Mouse (Mus musculus): ENCODE data around the gene Il9.
A peak's percentile ranks its signal among the peaks of the same experiment; 100 is the strongest.

Gene Il9

DNA sequence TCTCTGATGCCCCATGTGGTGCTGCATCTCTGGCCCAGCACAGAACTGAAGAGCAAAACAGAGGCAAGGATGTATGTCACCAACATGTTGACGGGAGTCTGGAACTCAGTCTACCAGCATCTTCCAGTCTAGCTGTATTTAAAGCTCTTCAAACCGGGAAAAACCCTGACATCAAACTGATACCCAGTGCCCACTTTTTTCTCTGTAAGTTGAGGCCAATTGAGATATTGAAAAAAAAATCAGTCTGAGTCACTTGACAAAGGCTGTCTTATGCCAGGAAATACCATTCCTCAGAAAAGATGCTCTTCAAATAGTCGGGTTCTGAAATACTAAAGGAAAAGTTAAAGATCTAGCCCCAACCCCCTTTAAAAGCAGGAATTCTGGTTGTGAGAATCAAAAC, at the start of gene Il9:
Il9 (minus strand) TSS at position 101 of the 400 bp plus-strand sequence.
- DNase-seq = no peak

DNA sequence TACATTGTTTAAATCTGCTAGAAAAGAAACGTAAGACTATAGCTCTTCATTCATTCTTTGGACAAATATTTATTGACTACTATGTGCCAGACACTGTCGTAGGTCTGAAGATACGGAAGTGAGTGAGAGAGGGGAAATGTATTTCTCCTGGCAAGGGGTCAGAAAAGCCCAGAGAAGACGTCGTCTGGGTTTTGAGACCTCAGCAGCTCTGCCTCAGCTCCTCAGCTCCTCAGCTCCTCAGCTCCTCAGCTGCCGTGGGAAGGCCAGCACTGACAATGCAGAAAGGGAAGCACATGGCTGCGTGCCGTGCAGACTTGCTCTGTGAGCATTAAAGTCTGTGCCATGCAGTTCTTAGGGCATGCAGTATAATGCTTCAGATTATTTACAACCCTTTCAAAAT, 47.6 kb upstream of the Il9 start:
- DNase-seq = no peak

DNA sequence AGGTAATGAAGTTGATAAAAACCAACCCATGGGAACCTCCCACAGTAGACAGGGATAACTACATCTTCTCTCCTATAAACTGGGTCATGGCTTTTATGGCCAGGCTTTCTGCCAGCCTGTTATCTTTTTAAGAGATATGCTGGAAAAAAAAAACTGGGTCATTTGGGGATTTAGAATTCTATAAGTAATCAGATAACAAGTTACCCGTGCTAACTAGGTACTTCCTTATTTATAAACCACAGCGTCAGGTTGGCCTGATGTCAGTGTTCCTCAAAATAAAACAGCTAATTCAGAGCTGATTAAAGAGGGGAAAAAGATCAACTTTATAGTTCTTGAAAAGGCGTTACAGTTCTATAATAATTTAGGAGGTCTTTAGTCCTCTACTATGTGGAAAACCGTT, 47.0 kb upstream of the Il9 start:
- DNase-seq = no peak

DNA sequence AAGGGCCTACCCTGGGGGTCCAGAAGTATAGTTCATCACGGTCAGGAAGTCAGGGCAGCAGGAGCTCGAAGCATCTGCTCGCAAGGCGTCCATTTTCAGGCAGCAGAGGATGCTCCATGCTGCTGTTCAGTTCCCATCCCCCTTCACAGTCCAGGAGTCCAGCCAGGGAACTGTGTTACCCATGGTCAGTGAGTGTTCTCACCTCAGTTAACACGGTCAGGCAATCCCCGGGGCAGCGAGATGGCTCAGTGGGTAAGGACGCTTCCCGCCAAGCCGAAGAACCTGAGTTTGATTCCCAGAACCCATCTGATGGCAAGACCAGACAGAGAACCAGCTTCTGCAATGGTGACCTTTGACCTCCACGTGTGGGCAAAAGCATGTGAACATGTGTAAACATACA, 46.2 kb upstream of the Il9 start:
- DNase-seq = no peak

DNA sequence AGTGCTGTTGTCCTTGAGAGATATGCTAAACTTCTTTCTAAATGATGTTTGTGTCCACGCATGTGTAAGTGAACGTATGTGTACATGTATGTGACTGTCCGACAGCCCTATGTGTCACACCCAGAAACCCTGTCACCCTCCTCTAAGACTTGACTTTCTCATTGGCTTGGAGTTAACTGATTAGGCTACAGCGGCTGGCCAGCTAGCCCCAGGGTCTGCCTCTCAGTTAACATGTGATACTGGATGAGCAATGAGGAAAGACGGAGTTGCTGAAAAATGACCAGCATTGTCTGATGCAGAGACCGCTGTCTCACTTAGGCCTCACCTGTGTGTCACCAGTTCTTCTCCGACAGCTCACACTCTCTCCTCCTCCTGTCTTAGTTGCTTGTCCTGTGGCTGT, 45.8 kb upstream of the Il9 start:
- DNase-seq = no peak

DNA sequence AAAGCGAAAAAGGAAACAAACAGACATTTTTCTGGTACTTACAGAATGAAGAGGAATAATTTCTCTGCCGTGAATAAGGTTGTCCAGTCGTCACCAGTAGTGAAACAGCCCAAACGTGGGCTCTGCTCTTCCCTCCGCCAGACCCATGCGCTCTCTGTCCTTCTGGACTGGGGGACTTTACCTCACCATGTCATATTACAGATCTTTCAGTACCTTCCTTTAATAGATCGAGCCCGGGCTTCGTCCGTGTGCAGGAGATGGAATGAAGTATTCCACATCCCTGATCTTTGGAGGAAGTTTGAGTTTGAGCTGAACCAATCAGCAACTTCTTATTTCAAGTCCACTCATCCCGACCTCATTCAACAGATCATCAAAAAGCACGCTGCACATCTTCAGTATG, 44.8 kb upstream of the Il9 start:
- DNase-seq = no peak

DNA sequence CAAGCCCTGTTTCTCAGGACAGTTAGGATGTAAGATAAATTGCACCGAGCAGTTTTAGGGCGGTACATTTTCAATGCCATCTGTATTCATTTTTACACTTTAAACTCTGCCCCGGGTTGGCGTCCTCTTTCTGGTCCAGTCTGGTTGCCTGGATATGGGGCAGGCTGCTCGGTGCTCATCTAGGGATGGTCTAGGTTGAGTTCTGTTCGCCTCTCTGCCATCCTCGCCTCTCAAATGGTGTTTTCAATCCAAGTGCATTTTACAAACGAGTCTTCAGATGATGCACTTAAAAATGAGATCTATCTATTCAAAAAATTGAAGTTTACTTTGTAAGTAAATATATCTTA, 40.7 kb upstream of the Il9 start:
- DNase-seq = no peak

DNA sequence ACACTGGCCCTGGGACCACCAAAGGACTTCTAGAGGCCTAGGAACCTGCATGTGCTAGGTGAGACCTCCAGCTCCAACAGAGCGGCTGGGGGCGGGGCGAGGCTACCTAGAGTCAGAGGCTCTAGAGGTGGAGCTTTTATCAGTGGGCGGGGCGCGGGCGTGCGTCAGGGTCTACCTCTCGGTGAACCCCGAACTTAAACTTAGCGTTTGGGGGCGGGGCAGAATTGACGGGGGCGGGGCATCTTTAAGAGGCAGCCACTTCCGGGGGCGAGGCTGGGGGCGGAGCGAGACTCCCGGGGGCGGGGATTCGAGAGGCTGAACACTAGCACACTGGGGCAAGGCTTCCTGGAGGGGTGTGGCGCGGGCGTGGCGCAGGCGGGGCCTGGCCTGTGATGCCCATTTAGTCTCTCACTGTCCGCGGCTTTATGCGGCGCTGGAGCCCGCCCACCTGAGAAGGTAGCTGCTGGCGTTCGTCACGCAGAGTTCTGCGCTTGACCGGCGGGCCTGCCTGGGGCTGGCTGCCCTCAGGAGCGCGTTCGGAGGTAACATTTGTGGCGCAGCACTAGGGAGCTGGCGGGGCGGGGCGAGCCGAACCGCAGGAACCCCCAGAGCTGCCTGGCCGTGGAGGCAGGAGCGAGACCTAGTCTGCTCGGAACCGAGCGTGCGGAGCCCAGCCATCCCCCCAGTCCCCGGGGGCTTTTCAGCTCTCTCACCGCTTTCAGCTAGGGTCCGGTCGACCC, 40.2 kb upstream of the Il9 start, which contains the start of gene Fbxl21:
Fbxl21 (plus strand) TSS at position 392 of the 740 bp plus-strand sequence.
- peak; percentile 83 to 86 for DNase-seq

DNA sequence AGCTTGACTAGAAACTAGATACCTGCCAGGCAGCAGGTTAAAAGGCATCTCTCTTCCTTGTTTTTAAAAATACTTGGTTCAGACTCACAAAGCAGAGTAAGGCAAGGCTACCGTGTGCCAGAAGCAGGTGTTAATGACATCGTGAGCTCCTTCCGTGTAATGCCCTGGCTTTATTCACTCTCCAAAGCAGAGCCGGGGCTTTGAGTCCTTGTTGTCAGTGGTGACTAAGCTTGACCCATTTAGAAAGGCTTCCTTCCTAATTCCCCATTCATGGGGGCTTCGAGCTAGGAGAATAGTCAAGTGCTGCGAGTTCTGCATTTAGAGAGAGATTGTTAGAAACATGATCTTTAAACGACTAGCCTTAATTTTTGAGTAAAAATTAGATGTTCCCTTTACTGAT, 34.8 kb upstream of the Il9 start:
- DNase-seq = no peak

DNA sequence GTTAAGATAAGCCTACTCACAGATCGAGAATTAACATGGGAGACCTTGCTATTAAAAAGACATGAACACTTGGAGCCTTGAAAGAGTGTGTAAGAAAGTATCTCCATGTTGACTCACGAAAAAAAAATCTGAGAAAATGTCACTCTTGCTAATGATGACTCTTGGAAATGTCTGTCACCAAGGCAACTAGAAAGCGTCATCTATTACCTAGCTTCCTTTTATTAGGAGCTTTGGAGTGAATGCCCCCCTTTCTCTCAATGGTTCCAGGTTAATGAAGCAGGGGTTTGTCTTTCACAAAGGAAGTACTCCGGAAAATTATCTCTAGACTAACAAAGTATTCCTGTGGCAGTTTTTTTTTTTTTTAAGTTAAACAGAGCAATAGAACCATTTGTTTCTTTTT, 34.3 kb upstream of the Il9 start:
- no peak for DNase-seq

DNA sequence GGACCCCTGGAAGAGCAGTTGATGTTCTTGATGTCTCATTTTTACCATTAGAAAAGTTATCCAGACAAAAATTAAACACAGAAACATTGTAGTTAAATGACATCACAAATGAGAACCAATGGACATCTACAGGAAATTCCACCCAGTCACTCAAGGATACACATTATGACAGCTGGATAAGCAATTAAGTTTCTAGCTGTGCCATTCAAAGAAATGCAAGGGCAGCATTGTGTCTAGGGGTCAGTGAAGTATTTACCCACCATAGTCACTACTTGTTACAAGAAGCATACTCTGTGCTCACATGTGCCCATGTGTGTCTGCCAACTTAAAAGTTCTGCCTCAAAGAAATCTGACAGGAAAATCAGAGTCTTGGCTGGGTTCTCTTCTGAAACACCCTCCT, 31.5 kb upstream of the Il9 start:
- DNase-seq = no peak

DNA sequence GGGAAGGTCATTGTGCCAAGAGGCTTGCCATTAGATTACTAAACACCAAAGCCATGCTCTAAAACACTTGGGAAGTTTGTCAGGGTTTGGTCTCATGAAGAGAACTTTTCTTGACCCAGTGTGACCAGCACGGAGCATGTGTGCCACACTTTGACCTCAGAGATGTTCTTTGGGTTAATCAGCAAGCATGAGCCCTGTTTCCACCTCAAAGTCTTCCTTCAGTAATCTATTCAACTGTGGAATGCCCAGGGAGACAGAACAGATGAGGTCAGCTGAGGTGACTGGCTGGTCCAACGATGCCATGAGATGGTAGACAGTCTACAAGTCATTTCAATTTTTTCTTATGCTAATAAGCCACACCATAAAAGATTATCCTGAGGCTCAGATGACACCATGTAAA, 27.8 kb upstream of the Il9 start:
- DNase-seq = no peak

DNA sequence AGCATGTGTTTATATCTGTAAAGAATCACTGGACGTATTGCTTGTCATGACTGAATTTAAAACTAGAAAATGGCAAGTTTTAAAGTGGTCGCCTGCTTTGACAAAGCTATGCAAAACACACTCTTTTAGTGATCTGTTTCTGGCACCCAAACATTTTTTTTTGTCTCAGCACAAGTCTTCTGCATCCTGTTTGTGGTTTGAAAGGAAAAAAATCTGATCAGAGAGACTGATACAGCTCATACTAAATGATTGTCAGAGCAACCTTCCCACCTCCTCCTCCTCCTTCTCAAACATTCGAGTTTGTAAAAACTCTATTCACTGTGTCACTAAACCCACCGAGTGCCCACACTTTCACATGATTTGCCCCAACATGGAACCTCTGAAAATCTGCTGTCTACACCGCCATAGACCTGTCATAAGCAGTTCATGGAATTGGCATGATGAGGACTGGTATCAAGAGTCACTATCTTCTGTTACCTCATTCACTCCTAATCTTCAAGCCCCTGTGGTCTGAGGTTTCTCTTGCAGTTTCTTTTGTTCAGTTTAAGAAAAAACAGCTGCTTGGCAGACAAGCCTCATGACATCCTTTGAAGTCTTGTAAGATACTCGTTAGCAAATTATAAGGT, 24.9 kb upstream of the Il9 start:
- DNase-seq = peak; percentile 5 to 24

DNA sequence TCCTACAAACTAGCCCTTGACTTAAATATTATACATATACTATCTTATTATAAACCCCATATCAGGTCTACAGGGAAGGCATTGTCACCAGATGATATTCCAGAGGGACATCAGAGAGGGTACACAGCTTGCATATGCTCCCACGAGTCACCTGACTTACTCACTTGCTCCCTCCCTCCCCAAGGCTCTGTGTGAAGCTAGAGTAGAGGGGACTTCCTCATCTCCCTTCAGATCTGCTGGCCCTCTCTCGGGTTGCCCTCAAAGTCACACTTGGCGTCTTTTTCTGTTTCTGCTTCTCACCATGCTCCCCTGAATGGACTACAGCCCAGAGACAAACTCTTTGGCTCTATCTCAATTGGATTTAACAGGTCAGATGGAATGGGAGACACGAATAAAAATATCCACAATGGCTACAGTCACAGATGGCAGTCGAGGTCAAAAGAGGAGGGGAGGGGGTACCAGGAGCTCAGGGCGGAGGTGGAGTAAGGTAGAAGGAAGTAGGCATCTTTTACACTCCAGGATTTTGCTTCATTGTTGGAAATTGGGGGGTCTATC, 19.9 kb upstream of the Il9 start:
- DNase-seq = no peak

DNA sequence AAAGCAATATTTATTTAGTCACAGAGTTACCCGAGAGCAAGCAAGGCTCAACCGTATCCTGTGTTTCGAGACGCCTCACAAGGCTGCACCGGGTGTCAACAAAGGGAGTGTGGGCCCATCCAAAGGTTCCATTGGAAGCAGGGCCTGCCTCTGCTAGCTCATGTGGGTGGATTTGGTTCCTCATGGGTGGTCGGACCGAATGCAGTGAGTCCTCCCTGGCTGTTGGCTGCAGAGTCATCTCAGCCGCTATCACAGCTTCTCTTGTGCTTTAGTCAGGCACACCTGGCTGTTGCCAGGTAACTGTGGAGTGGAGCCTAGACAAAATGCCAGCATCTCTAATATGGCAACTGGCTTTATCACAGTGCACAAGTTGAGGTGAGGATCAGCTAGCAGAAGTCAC, 18.6 kb upstream of the Il9 start:
- DNase-seq = no peak

DNA sequence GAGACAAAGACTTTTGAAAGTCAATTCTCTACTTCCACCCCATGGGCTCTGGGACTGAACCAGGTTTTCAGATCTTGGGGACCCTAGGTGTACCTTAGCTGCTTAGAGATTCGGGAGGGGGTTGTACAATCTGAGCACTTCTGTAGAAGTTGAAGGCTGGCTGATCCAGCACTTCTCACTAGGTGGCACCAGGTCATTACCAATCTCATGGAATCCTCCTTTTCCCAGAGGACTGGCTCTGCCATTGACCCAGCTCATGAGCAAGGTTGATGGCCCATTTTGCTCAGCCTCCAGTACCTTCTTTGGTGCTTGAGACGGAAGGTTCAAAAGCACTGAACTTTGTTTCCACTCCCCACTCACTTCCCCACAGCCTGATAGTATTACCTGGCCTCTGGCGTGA, 18.1 kb upstream of the Il9 start:
- no peak for DNase-seq

DNA sequence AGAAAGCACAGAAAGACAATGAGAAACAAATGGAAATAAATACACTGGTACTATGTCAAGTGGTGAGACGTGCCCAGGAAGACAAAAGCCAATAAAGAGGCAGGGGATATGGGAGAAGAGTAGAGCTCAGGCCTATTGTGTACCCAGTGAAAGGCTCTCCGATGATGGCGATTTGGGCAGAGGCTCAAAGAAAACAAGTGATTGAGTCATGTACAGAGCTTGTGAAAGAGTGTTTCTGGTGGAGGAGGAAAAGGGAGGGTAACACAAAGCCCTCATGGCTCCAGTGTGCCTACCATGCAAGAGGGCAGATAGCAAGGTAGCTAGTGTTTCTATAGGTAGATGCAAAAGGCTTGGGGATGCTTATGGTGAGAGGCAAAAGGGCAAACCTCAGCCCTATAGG, 12.4 kb upstream of the Il9 start:
- no peak for DNase-seq

DNA sequence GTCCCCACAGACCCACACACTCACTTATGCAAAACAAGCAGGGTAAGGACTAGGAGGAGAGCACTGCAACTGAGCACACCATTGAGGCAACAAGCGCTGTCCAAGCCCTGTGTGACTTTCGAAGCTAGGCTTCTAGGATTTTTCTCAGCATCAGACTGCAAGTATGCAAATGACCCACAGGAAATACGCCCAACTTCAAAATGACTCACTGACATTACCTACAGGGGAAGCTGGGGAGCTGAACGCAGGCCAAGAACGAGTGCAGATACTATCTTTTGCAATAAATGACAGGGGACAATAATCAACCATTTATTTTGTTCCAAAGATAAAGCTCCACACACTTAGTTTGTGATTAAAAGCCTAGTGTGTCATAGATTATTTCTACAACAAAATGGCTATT, 6.0 kb upstream of the Il9 start:
- no peak for DNase-seq

DNA sequence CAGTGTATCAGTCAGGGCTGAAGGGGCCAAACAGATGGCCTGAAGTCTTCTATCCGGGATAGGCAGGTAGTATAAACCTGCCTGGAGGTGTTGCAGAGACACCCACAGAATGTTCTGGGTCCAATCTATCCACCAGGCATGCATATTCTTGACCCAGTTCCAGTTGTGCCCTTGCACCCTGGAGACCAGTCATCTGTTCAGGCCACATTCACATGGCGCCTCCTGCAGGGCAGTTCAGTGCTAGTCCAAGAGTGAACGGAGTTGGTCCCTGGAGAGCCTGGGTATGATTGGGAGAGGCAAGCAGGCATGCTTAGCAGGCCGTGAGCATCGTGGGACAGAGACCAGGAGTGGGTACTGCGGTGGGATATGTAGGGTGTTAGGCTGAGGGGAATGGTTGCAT, 4.0 kb downstream of the Il9 start:
- DNase-seq = no peak

DNA sequence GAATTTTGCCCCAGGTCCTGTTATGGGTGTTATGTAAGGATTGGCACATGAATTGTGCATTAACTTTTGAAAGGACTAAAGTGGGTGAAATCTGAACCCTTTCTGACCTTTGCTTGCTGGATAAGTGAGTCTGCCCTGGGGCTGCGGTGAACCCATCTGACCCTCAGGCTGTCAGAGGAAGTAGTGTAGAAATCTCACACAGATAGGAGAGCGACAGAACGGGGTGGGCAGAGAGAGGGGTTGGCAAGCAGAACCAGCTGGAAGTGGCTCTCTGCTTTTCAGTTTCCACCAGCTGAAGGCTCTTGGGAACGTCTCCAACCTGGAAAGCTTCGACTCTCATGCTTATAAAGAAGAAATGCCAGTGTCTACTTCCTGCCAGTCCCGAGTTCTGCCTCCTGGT, 4.8 kb downstream of the Il9 start:
- no peak for DNase-seq

DNA sequence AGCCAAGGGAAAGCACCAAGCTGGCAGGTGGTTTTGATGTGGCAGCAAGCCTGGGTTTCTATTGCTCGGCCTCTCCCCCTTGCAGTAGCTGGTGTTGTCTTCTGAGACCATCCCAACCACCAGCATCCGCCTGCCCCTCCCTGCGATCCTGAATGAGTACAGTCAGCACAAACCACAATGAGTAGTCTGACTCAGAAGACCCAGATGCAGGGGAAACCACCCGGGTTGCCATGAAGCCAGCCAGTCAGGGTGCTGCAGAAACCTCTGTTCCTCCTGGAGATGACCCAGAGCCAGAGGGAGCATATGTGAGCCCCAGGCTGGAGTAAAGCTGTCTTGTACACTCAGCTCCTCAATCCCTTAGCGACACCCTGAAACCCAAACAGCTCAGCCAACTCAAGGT, 5.3 kb downstream of the Il9 start:
- peak; percentile 57 to 70 for DNase-seq

DNA sequence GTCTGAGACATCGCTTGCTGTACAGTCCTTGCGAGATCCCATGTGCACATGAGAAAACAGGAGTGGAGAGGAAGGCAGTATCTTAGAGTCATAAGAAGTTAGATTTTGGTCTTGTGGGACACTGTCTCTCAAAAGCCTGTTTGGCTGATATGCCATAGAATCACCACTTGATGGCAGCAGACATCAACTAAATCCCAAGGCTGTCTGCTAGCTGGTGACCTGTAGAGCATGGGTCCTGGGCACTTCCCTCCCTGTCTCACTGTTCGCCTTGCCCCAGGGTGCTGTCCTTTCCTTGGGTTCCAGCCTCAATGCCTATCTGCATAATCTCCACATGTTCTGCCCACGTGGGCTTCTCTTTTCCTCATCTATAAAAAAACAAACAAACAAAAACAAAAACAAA, 6.7 kb downstream of the Il9 start:
- peak in 1 of 2 experiments; percentile 19 for DNase-seq

DNA sequence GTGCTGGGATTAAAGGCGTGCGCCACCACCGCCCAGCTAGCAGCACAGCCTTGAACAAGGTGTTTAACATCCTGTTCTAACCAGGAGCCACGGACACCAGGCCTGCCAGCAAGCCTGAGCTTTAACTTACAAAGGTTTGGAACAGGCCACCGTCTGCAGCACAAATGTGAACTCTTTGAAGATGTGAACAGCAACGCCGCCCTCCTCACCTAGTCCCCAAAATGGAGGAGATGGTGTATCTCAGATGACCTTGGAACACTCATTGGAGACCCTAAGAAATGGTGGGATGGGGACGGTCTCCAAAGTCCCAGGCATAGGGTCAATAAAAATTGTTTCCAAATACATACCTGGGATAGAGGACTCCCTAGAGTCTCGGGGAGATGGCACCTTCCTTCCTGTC, 9.4 kb downstream of the Il9 start:
- DNase-seq = no peak

DNA sequence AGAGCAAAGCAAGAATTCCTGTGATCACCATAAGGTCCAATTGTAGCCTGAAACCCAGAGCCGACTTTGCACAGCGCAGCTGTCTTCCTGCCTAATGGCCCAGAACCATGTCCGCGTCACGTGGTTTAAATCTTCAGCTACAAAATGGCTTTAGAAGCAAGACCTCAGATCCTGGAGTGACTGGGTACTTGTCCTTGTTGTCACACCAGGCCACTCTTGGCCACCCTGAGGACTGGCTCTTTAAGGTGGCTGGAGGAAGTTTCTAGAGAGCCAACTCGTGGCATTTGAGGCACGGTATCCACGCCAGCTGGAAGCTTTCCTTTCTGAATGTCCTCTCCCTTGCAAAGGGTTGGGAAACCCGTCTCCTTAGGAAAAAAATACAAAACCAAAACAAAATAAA, 10.1 kb downstream of the Il9 start:
- DNase-seq = no peak

DNA sequence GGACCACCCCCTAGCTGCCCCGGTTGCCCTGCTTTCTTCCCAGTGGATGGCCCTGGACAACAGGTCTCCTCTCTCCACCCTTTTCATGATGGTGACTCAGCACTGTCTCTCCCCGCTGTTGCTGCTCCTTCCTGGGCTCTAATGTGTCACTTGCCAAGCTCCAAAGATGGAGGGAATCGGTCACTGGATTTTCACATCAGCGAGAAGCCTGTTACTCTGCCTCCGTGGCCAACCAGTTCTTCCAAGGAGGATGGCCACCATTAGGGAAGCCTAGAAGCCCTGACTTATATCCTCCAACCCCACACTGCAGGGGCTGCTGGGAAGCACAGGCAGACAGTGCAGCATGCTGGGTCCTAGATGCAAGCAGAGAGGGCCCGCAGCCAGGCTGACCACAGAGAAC, 10.8 kb downstream of the Il9 start:
- DNase-seq = no peak
